Mouse (Mus musculus): Measurements from ENCODE around the gene Atp5d.

The Atp5d gene

GRCm38 (mm10) chr10:80138553-80139438, at the start of gene Atp5d:
Gene Atp5d, plus strand, starts transcription at chr10:80138632.
- DNase-seq = peak; percentile 74

- DNase-seq = peak; percentile 36
Measured at GRCm38 (mm10) chr10:80089146-80089545, 49.3 kb upstream of the Atp5d start.

- no peak for DNase-seq
Measured at GRCm38 (mm10) chr10:80091527-80091926, 46.9 kb upstream of the Atp5d start.

- DNase-seq = no peak
Measured at GRCm38 (mm10) chr10:80092690-80093089, 45.7 kb upstream of the Atp5d start.

GRCm38 (mm10) chr10:80094085-80094484, 44.3 kb upstream of the Atp5d start:
- no peak for DNase-seq

- DNase-seq = peak; percentile 34
Measured at GRCm38 (mm10) chr10:80094684-80095083, 43.7 kb upstream of the Atp5d start.

- DNase-seq = no peak
Measured at GRCm38 (mm10) chr10:80095547-80095946, 42.9 kb upstream of the Atp5d start.

GRCm38 (mm10) chr10:80097275-80097674, 41.2 kb upstream of the Atp5d start:
- no peak for DNase-seq

- DNase-seq = no peak
Measured at GRCm38 (mm10) chr10:80098630-80099029, 39.8 kb upstream of the Atp5d start.

GRCm38 (mm10) chr10:80100982-80101381, 37.5 kb upstream of the Atp5d start:
- DNase-seq = peak; percentile 51

- peak; percentile 91 for DNase-seq
Measured at GRCm38 (mm10) chr10:80102216-80102915, 36.1 kb upstream of the Atp5d start.

GRCm38 (mm10) chr10:80103032-80103431, 35.4 kb upstream of the Atp5d start:
- no peak for DNase-seq

- no peak for DNase-seq
Measured at GRCm38 (mm10) chr10:80104181-80104580, 34.3 kb upstream of the Atp5d start.

- no peak for DNase-seq
Measured at GRCm38 (mm10) chr10:80105460-80105859, 33.0 kb upstream of the Atp5d start, which contains the start of gene Sbno2. Gene Sbno2, minus strand, starts transcription at chr10:80105571.

GRCm38 (mm10) chr10:80105926-80106325, 32.5 kb upstream of the Atp5d start:
- no peak for DNase-seq

GRCm38 (mm10) chr10:80107678-80108077, 30.8 kb upstream of the Atp5d start:
- no peak for DNase-seq

- DNase-seq = peak; percentile 94
Measured at GRCm38 (mm10) chr10:80114341-80115284, 23.8 kb upstream of the Atp5d start.

- peak; percentile 97 for DNase-seq
Measured at GRCm38 (mm10) chr10:80115290-80115943, 23.0 kb upstream of the Atp5d start, which contains the start of gene Stk11. Gene Stk11, plus strand, starts transcription at chr10:80115803.

- no peak for DNase-seq
Measured at GRCm38 (mm10) chr10:80115944-80116335, 22.5 kb upstream of the Atp5d start.

GRCm38 (mm10) chr10:80116563-80116926, 21.9 kb upstream of the Atp5d start:
- no peak for DNase-seq

GRCm38 (mm10) chr10:80116927-80117691, 21.3 kb upstream of the Atp5d start:
- peak; percentile 58 for DNase-seq

Data from kidney, adult 18-20 months (tissue).